Mouse (Mus musculus) forebrain, embryonic 10.5 days (tissue): Measurements from ENCODE around the gene Rasgef1b. TPM values are rescaled to one million over a fixed set of nuclear protein-coding genes. Genes with fewer than 3 reads are reported as not detected.

Experiments used
- DNase-seq: peaks from one replicate; pipeline ENCODE4 v3.0.0-alpha.2; 2017; ENCODE audit warnings: low spot score; ENCODE audit errors: extremely low spot score
- H3K27ac ChIP-seq: fragments of 300-500 bp; sonication (generic); 2 replicates; pipeline ENCODE4 v1.5.1; 2016; ENCODE audit warnings: mild to moderate bottlenecking
- H3K27me3 ChIP-seq: fragments of 300-500 bp; sonication (generic); 2 replicates; pipeline ENCODE4 v1.6.1; 2016; ENCODE audit warnings: mild to moderate bottlenecking; ENCODE audit not compliant: poor library complexity, severe bottlenecking
- H3K36me3 ChIP-seq: fragments of 300-500 bp; sonication (generic); replicated peaks from 2 replicates; pipeline ENCODE4 v1.6.1; 2016; ENCODE audit warnings: mild to moderate bottlenecking, moderate library complexity
- H3K4me1 ChIP-seq: fragments of 300-500 bp; sonication (generic); 2 replicates; pipeline ENCODE4 v1.6.1; 2016
- H3K4me3 ChIP-seq: fragments of 300-500 bp; sonication (generic); 2 replicates; pipeline ENCODE4 v1.5.1; 2016; ENCODE audit warnings: mild to moderate bottlenecking, moderate library complexity
- H3K9me3 ChIP-seq: fragments of 300-500 bp; sonication (generic); 2 replicates; pipeline ENCODE4 v1.6.1; 2016; ENCODE audit warnings: mild to moderate bottlenecking, moderate library complexity
- WGBS: fragments of 180-500 bp; shearing (Covaris S2); methylation state at CpG from one replicate; pipeline ENCODE4 v1.1.7; 2016; 5-methylcytosine and 5-hydroxymethylcytosine counted together
- polyA plus RNA-seq: library from polyadenylated mRNA; unstranded; fragments of >200 nt; fragmentation: Nextera tagmentation; extraction: Ambion mirVana; gene quantifications from 2 replicates; pipeline ENCODE4 v1.2.1, GENCODE M21; 2016

Gene Rasgef1b
- polyA plus RNA-seq, 1 experiment from 2014 or later, result 9.5 TPM

GRCm38 (mm10) chr5:99167767-99168166, 561.1 kb downstream of the Rasgef1b start:
- 93% methylated on average over 5 of the region's 5 CpGs for WGBS
- Histone ChIP-seq H3K4me3 (no peak overlapping the region), H3K4me1 (no peaks in the 10 kb centered on the region), H3K9me3 (no peaks in the 10 kb centered on the region), H3K36me3 (no peaks in the 10 kb centered on the region), H3K27me3 (no peaks in the 10 kb centered on the region), H3K27ac (no peak overlapping the region)
- DNase-seq, result no peak

Other genes starting within 250 kb of the Rasgef1b start
- gene Vamp9, start 177.2 kb upstream of the Rasgef1b start, polyA plus RNA-seq, result 0.25 and 0.30 TPM in 2 replicates
- gene Hnrnpd, start 249.9 kb upstream of the Rasgef1b start, polyA plus RNA-seq, result 200 and 207 TPM in 2 replicates
- gene 4930524J08Rik, start 250.0 kb upstream of the Rasgef1b start, polyA plus RNA-seq, result 1.7 and 2.2 TPM in 2 replicates